ENCODE assay signal across 8 mouse cellular contexts in genomic region chr6:115674316-115674715, GRCm38 (mm10). TPM values are rescaled to one million over a fixed set of nuclear protein-coding genes. Genes with fewer than 3 reads are reported as not detected.
DNase-seq lines count a peak whose midpoint lies in the region; ATAC-seq and TF ChIP-seq lines count a peak whose summit lies in the region.

No protein-coding gene starts in this region.

- H3K36me3 ChIP-seq in hindbrain, embryonic 12.5 days, result no peaks in the 10 kb centered on the region
- H3K36me3 ChIP-seq in midbrain, embryonic 12.5 days, result no peaks in the 10 kb centered on the region

- H3K4me3 ChIP-seq in hindbrain, embryonic 12.5 days, result peak overlapping the region; percentile 83
- peak overlapping the region; percentile 96 for H3K4me3 ChIP-seq in midbrain, embryonic 12.5 days

- peaks cover 20% of the 10 kb centered on the region for H3K4me1 ChIP-seq in hindbrain, embryonic 12.5 days
- peaks cover 9% of the 10 kb centered on the region for H3K4me1 ChIP-seq in midbrain, embryonic 12.5 days

- no peak overlapping the region for H3K27ac ChIP-seq in hindbrain, embryonic 12.5 days
- no peak overlapping the region for H3K27ac ChIP-seq in midbrain, embryonic 12.5 days (replicated peaks)

- no peak for TF ChIP-seq CTCF in brain, embryonic 14.5 days (IDR thresholded peaks at IDR 0.05; ENCODE audit: borderline replicate concordance, extremely low read depth, insufficient read depth, insufficient read length)

- TF ChIP-seq POLR2A in brain, embryonic 14.5 days (IDR thresholded peaks at IDR 0.05; ENCODE audit: borderline replicate concordance, extremely low read depth, insufficient read depth, insufficient read length, poor library complexity, severe bottlenecking), result no peak

- H3K4me2 ChIP-seq in hindbrain, embryonic 12.5 days (replicated peaks), result peak overlapping the region; percentile 71
- peak overlapping the region; percentile 64 for H3K4me2 ChIP-seq in midbrain, embryonic 12.5 days (replicated peaks)

- H3K9ac ChIP-seq in hindbrain, embryonic 12.5 days, result peak overlapping the region; percentile 99
- peak overlapping the region; percentile 98 for H3K9ac ChIP-seq in midbrain, embryonic 12.5 days (replicated peaks)

- WGBS in hindbrain, embryonic 12.5 days, result 50% methylated on average over 2 of the region's 2 CpGs
- WGBS in midbrain, embryonic 12.5 days, result 31% methylated on average over 2 of the region's 2 CpGs

- no peak for ATAC-seq in hindbrain, embryonic 12.5 days (ENCODE audit: low FRiP score)
- ATAC-seq in midbrain, embryonic 12.5 days (ENCODE audit: low FRiP score, low read depth), result no peak

- no peaks in the 10 kb centered on the region for H3K27me3 ChIP-seq in hindbrain, embryonic 12.5 days
- no peaks in the 10 kb centered on the region for H3K27me3 ChIP-seq in midbrain, embryonic 12.5 days

- no peaks in the 10 kb centered on the region for H3K9me3 ChIP-seq in hindbrain, embryonic 12.5 days (replicated peaks)
- no peaks in the 10 kb centered on the region for H3K9me3 ChIP-seq in midbrain, embryonic 12.5 days

- peak; percentile 50 for DNase-seq in kidney, adult 9 months
- no peak for DNase-seq in kidney, postnatal 14 days
- peak; percentile 11 for DNase-seq in brain, embryonic 14.5 days (ENCODE audit: low read depth)
- no peak for DNase-seq in left cerebral cortex, adult 11 months (ENCODE audit: low spot score)
- no peak for DNase-seq in thymus, postnatal 0 days (ENCODE audit: low spot score)
- DNase-seq in layer of hippocampus, adult 9-10 months (ENCODE audit: low spot score), result no peak

RNA-seq across cellular contexts. Expression of gene Raf1, which starts 2.1 kb away (rescaled TPM):
- polyA plus RNA-seq in brain, embryonic 14.5 days (2012; rRNA removed), result 249 and 289 TPM in 2 replicates
- polyA plus RNA-seq in hindbrain, embryonic 12.5 days (2016; fragmentation: Nextera tagmentation; extraction: Ambion mirVana), result 159 TPM in 2 replicates
- 157 and 168 TPM in 2 replicates for polyA plus RNA-seq in midbrain, embryonic 12.5 days (2016; fragmentation: Nextera tagmentation; extraction: Ambion mirVana)
- 61.5 and 67.0 TPM in 2 replicates for polyA plus RNA-seq in thymus, postnatal 0 days (2015; fragmentation: Nextera tagmentation; extraction: Ambion mirVana)

Comparison
In these comparisons a context has a peak if more than half of its experiments do, and no peak if none do; other contexts are left out.
1. DNase-seq: peak in kidney, adult 9 months (single experiment) and brain, embryonic 14.5 days (single experiment); none in kidney, postnatal 14 days (single experiment), left cerebral cortex, adult 11 months (single experiment), thymus, postnatal 0 days (single experiment) and layer of hippocampus, adult 9-10 months (single experiment).